9 mouse cellular contexts compared by ENCODE assay signal in the genomic region with DNA sequence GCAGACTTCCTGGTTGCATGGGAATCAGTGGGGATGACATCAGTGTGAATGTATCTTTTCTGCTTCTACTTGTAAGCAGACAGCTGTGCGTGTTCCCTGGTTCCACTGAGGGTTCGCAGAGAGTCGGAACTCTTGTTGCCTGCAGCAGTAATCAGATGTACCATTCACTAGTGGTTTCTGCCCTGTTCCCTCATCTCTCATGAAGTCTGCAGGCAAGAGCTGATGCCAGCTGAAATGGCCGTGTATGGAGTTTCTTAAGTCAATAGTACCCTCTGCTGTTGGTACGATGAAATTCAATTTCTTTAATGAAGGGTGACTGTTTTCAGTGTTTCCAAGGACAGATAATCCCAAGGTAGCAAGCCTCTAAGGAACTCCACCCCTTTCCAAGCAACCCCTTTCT. TPM values are rescaled to one million over a fixed set of nuclear protein-coding genes. Genes with fewer than 3 reads are reported as not detected.
A peak's percentile ranks its signal among the peaks of the same experiment; 100 is the strongest.
DNase-seq lines count a peak whose midpoint lies in the region; ATAC-seq and TF ChIP-seq lines count a peak whose summit lies in the region.
"Had no signal": no experiment of that assay in that cellular context is flagged by ENCODE, and none has a peak within 500 bp of the region (broad histone marks: within the 10 kb centered on the region; RNA-seq: fewer than 3 reads in every experiment).

No protein-coding gene starts in this region.

- peak; percentile 19 for DNase-seq in gastrocnemius, postnatal 14 days
- no peak for DNase-seq in gastrocnemius, postnatal 10 days
- no peak for DNase-seq in ES-E14 (ENCODE audit: low read depth, low spot score)
- DNase-seq in hindbrain, embryonic 14.5 days (ENCODE audit: low spot score), result peak; percentile 74
- DNase-seq in left cerebral cortex, postnatal 4 days, result peak; percentile 43
- peak; percentile 24 for DNase-seq in right cerebral cortex, postnatal 4 days
- DNase-seq in thymus, adult 2 months, result no peak

- no peaks in the 10 kb centered on the region for H3K36me3 ChIP-seq in ES-E14 (ENCODE audit: control insufficient read depth, insufficient read depth, low read length, poor library complexity, severe bottlenecking)
- no peaks in the 10 kb centered on the region for H3K36me3 ChIP-seq in hindbrain, embryonic 14.5 days (replicated peaks; ENCODE audit: control insufficient read depth, insufficient read depth)
- no peaks in the 10 kb centered on the region for H3K36me3 ChIP-seq in thymus, adult 2 months (ENCODE audit: control insufficient read depth, insufficient read depth, low read length)
- H3K36me3 ChIP-seq: heart, embryonic 15.5 days had no signal

- H3K9me3 ChIP-seq in ES-E14 (ENCODE audit: control insufficient read depth, insufficient read depth, low read depth, low read length), result peaks cover 2% of the 10 kb centered on the region; the same call in 1 of the 2 replicates
- 0 out of 2 replicates have a peak, but pooled peaks cover 8% of the 10 kb centered on the region for H3K9me3 ChIP-seq in hindbrain, embryonic 14.5 days (ENCODE audit: control insufficient read depth, low read length)
- H3K9me3 ChIP-seq: heart, embryonic 15.5 days had no signal

- intact Hi-C loops in gastrocnemius, postnatal 14 days (cut with DNase I; ENCODE audit: low total_unique reads), result loop anchor here (2.0 to 10.0 kb wide), 3 partner anchors 162 to 562 kb away; no protein-coding TSS in a partner anchor
- intact Hi-C loops in left cerebral cortex, postnatal 4 days (cut with DNase I), result loop anchor here (2.0 to 10.0 kb wide), 2 partner anchors 160 to 358 kb away; no protein-coding TSS in a partner anchor

- no peaks in the 10 kb centered on the region for H3K27me3 ChIP-seq in hindbrain, embryonic 14.5 days (ENCODE audit: control insufficient read depth, insufficient read depth, low read length)
- no peaks in the 10 kb centered on the region for H3K27me3 ChIP-seq in thymus, adult 2 months (ENCODE audit: control insufficient read depth, insufficient read depth, low read length)
- H3K27me3 ChIP-seq: heart, embryonic 15.5 days had no signal

- no peak overlapping the region for H3K27ac ChIP-seq in ES-E14 (ENCODE audit: insufficient read depth, low read depth, low read length, poor library complexity, severe bottlenecking)
- H3K27ac ChIP-seq in hindbrain, embryonic 14.5 days, result no peak overlapping the region
- no peak overlapping the region for H3K27ac ChIP-seq in thymus, adult 2 months (ENCODE audit: control insufficient read depth, insufficient read depth, low read length)
- H3K27ac ChIP-seq: heart, embryonic 15.5 days had no signal

- peak; percentile 36; the same call in 1 of the 2 replicates for ATAC-seq in common myeloid progenitor, adult 5-6 weeks (replicated peaks; ENCODE audit: low read depth, poor library complexity, severe bottlenecking)
- peak; percentile 80; the same call in 1 of the 2 replicates for ATAC-seq in hindbrain, embryonic 14.5 days (ENCODE audit: low FRiP score)

- no peak overlapping the region for H3K4me2 ChIP-seq in hindbrain, embryonic 14.5 days (replicated peaks)
- H3K4me2 ChIP-seq: heart, embryonic 15.5 days had no signal

- H3K9ac ChIP-seq in ES-E14 (ENCODE audit: insufficient read depth, low read depth, low read length, poor library complexity, severe bottlenecking), result no peak overlapping the region
- H3K9ac ChIP-seq in hindbrain, embryonic 14.5 days, result no peak overlapping the region
- H3K9ac ChIP-seq: heart, embryonic 15.5 days had no signal

- H3K4me3 ChIP-seq in ES-E14 (ENCODE audit: insufficient read depth in 1 of 2, low read depth in 1 of 2, low read length in 2 of 2, poor library complexity in 1 of 2, severe bottlenecking in 1 of 2), result no peak overlapping the region
- H3K4me3 ChIP-seq in hindbrain, embryonic 14.5 days (replicated peaks; ENCODE audit: low read length), result no peak overlapping the region
- no peak overlapping the region for H3K4me3 ChIP-seq in thymus, adult 2 months (ENCODE audit: control insufficient read depth, insufficient read depth, low read length)
- H3K4me3 ChIP-seq: heart, embryonic 15.5 days had no signal

- TF ChIP-seq POLR2A in thymus, adult 2 months (IDR thresholded peaks at IDR 0.05; ENCODE audit: control insufficient read depth, extremely low read depth, insufficient read depth, low read length, poor library complexity), result no peak

- no peak for TF ChIP-seq CTCF in thymus, adult 2 months (IDR thresholded peaks at IDR 0.05; ENCODE audit: borderline replicate concordance, control insufficient read depth, extremely low read depth, insufficient read depth, low read length, poor library complexity)

- in situ Hi-C loops in ES-E14 (cut with MboI; ENCODE audit: low sequenced_read_pairs in 2 of 2, unreplicated experiment in 2 of 2), result loop anchor here in 1 of 2 experiments (10.0 kb wide), 1 partner anchor 118 kb away; no protein-coding TSS in a partner anchor

- no peaks in the 10 kb centered on the region for H3K4me1 ChIP-seq in ES-E14 (ENCODE audit: control insufficient read depth in 2 of 2, insufficient read depth in 2 of 2, low read length in 2 of 2, poor library complexity in 1 of 2)
- no peaks in the 10 kb centered on the region for H3K4me1 ChIP-seq in hindbrain, embryonic 14.5 days (replicated peaks; ENCODE audit: control insufficient read depth, insufficient read depth, low read length)
- no peaks in the 10 kb centered on the region for H3K4me1 ChIP-seq in thymus, adult 2 months (replicated peaks; ENCODE audit: control insufficient read depth, insufficient read depth, low read length)
- H3K4me1 ChIP-seq: heart, embryonic 15.5 days had no signal

- WGBS in hindbrain, embryonic 14.5 days, result 45% methylated on average over 5 of the region's 5 CpGs
- WGBS in thymus, adult 2 months, result 48% methylated on average over 5 of the region's 5 CpGs

TF ChIP-seq in ES-E14, 5 proteins besides CTCF, POLR2A, EP300 and RAD21:
- TF ChIP-seq ZC3H11A (IDR thresholded peaks at IDR 0.05; ENCODE audit: borderline replicate concordance, low read depth, low read length) (peak; percentile 75; the same call in 1 of the 2 replicates), HCFC1 (IDR thresholded peaks at IDR 0.05; ENCODE audit: borderline replicate concordance, insufficient read depth, low read length) (no peak)

RNA-seq across cellular contexts. Expression of a gene that starts 38.4 kb away (rescaled TPM):
- total RNA-seq in gastrocnemius, postnatal 14 days (2021), result 10 to 100 TPM in 1 of 2 experiments, 1 to 10 TPM in 1; 8.8 to 10.6 TPM
- total RNA-seq in gastrocnemius, postnatal 10 days (2021), result 10 to 100 TPM; 11.8 to 12.4 TPM
- 119 and 167 TPM in 2 replicates for total RNA-seq in ES-E14 (2012; rRNA removed)
- 4.3 and 5.4 TPM in 2 replicates for total RNA-seq in common myeloid progenitor, adult 5-6 weeks (2017)
- 9.0 and 11.6 TPM in 2 replicates for polyA plus RNA-seq in hindbrain, embryonic 14.5 days (2014; fragmentation: Nextera tagmentation; extraction: Ambion mirVana)
- 10 to 100 TPM; 10.4 to 12.8 TPM for total RNA-seq in left cerebral cortex, postnatal 4 days (2021)
- polyA plus RNA-seq in thymus, adult 2 months (2012; rRNA removed), result 9.7 and 10.6 TPM in 2 replicates

Comparison
In these comparisons a context has a peak if more than half of its experiments do, and no peak if none do; other contexts are left out.
1. DNase-seq: peak in gastrocnemius, postnatal 14 days (single experiment), hindbrain, embryonic 14.5 days (single experiment), left cerebral cortex, postnatal 4 days (single experiment) and right cerebral cortex, postnatal 4 days (single experiment); none in gastrocnemius, postnatal 10 days (single experiment), ES-E14 (single experiment) and thymus, adult 2 months (single experiment).